Mouse (Mus musculus) lung, postnatal 0 days (tissue): Measurements from ENCODE around the gene Krtap31-2. TPM values are rescaled to one million over a fixed set of nuclear protein-coding genes. Genes with fewer than 3 reads are reported as not detected.

Source experiments
- ATAC-seq: fragments of 200-750 bp; cut with Nextera tagmentation; 2 replicates; pipeline ENCODE4 v1.8.0; 2017; ENCODE audit warnings: moderate library complexity
- DNase-seq: peaks from one replicate; pipeline ENCODE4 v3.0.0-alpha.2; 2016; ENCODE audit warnings: low spot score
- H3K27ac ChIP-seq: fragments of 300-500 bp; sonication (generic); 2 replicates; pipeline ENCODE4 v1.5.1; 2014; ENCODE audit warnings: antibody characterized with exemption, mild to moderate bottlenecking, low read length, mixed read lengths
- H3K27me3 ChIP-seq: fragments of 300-500 bp; sonication (generic); replicated peaks from 2 replicates; pipeline ENCODE4 v1.6.1; 2014; ENCODE audit warnings: low read length, mixed read lengths; ENCODE audit not compliant: insufficient read depth
- H3K36me3 ChIP-seq: fragments of 300-500 bp; sonication (generic); 2 replicates; pipeline ENCODE4 v1.6.1; 2014; ENCODE audit warnings: low read length, mixed read lengths; ENCODE audit not compliant: insufficient read depth
- H3K4me1 ChIP-seq: fragments of 300-500 bp; sonication (generic); 2 replicates; pipeline ENCODE4 v1.6.1; 2014; ENCODE audit warnings: antibody characterized with exemption, low read depth, low read length, mixed read lengths; ENCODE audit not compliant: insufficient read depth
- H3K4me2 ChIP-seq: fragments of 300-500 bp; sonication (generic); replicated peaks from 2 replicates; pipeline ENCODE4 v1.6.1; 2014; ENCODE audit warnings: low read depth, mild to moderate bottlenecking, low read length, moderate library complexity, mixed read lengths
- H3K4me3 ChIP-seq: fragments of 300-500 bp; sonication (generic); 2 replicates; pipeline ENCODE4 v1.5.1; 2014; ENCODE audit warnings: low read depth, low read length
- H3K9ac ChIP-seq: fragments of 300-500 bp; sonication (generic); replicated peaks from 2 replicates; pipeline ENCODE4 v1.6.1; 2014; ENCODE audit warnings: low read depth, mild to moderate bottlenecking
- H3K9me3 ChIP-seq: fragments of 300-500 bp; sonication (generic); 2 replicates; pipeline ENCODE4 v1.6.1; 2016; ENCODE audit warnings: low read length, mixed read lengths
- CTCF ChIP-seq: IDR thresholded peaks from 2 replicates; pipeline ENCODE4 v1.5.1; 2016; ENCODE audit warnings: antibody characterized with exemption, mild to moderate bottlenecking
- EP300 ChIP-seq: IDR thresholded peaks from 2 replicates; pipeline ENCODE4 v1.6.1; 2016; ENCODE audit warnings: antibody characterized with exemption, mild to moderate bottlenecking, control low read depth
- WGBS: fragments of 180-500 bp; shearing (Covaris S2); extraction: QIAGEN DNeasy Blood & Tissue Kit; methylation state at CpG from one replicate; pipeline ENCODE4 v1.1.7; 2014; 5-methylcytosine and 5-hydroxymethylcytosine counted together
- polyA plus RNA-seq: library from polyadenylated mRNA; unstranded; fragments of >200 nt; fragmentation: Nextera tagmentation; extraction: Ambion mirVana; gene quantifications from 2 replicates; pipeline ENCODE4 v1.2.1, GENCODE M21; 2015

Krtap31-2 gene
- polyA plus RNA-seq, 1 experiment from 2014 or later = not detected

DNA sequence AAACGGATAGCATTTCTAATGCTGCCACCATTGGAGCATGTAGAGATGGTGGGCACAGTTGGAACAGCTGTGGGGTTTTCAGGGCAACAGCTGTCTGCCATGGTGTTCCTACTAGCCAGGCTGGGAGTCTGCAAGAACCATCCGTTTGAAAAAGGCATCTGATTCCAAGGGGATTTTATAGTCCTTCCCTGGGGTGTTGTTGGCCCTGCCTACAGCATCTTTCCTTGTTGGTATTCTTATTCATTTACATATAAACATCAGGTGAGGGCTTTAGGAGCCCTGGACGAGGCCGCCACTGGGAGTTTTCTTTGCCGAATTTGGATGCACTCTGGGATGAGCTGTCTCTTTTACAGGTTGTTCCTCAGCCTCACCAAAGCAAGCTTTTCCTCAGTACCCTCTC lies 42.9 kb downstream of the Krtap31-2 start, which contains the start of gene Krtap29-1:
Gene Krtap29-1 (minus strand): TSS at position 101 of the 400 bp plus-strand sequence.
- DNase-seq (no peak), ATAC-seq (no peak)
- no peaks in the 10 kb centered on the region for H3K36me3 ChIP-seq
- H3K27me3 ChIP-seq = no peaks in the 10 kb centered on the region
- WGBS = 73% methylated on average over 5 of the region's 5 CpGs
- TF ChIP-seq CTCF = no peak
- no peak for TF ChIP-seq EP300
- H3K9ac ChIP-seq = no peak within 1 kb of the TSS
- no peak within 1 kb of the TSS for H3K4me3 ChIP-seq
- no peaks in the 10 kb centered on the region for H3K4me1 ChIP-seq
- H3K27ac ChIP-seq = no peak within 1 kb of the TSS
- no peaks in the 10 kb centered on the region for H3K9me3 ChIP-seq
- H3K4me2 ChIP-seq = no peak within 1 kb of the TSS

DNA sequence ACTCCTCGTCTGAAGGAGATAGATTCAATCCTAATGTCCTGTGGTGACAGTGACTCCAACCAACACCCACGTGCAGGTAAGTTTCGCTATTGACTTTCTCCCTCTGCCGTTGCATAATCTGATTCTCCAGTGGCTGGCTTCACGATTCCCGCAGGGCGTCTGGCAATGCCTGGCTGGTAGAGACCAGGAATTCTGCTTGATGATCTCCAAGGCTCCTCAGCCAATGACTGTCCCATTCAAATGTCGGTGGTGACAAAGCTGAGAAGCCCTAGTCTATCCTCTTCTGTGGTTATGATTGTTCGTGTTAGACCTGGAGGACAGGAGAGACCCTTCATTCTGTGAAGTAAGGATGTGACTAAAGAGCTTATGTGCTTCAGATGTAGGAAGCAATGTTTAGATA lies 46.6 kb downstream of the Krtap31-2 start:
- TF ChIP-seq EP300 (no peak), CTCF (no peak)
- no peak for ATAC-seq

DNA sequence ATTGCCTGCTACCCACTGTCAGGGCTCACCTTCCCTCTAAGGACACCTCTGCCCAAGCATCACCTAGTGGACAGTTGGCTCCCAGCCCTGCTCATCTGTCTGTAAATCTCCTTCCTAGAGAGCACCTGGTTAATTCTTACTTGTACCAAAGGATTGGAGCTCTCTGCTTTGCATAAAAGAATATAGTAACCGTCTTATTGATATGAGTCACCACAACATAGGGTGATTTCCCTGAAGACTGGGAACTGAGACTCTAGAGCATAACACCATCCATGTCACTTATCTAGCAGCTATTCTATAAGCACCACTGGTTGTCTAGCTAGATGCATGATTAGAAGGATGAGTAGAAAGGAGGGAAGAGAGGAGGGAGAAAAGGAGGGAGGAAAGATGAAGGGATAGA lies 47.4 kb downstream of the Krtap31-2 start:
- ATAC-seq (no peak), DNase-seq (no peak)
- Histone ChIP-seq H3K36me3 (no peaks in the 10 kb centered on the region), H3K27ac (no peak overlapping the region), H3K9me3 (no peaks in the 10 kb centered on the region), H3K9ac (no peak overlapping the region), H3K27me3 (no peaks in the 10 kb centered on the region), H3K4me1 (no peaks in the 10 kb centered on the region), H3K4me3 (no peak overlapping the region), H3K4me2 (no peak overlapping the region)
- 92% methylated on average over 1 of the region's 1 CpGs for WGBS
- TF ChIP-seq CTCF (no peak), EP300 (no peak)

More for the DNA sequence above, 46.6 kb downstream of the Krtap31-2 start:
- DNase-seq = no peak
- Histone ChIP-seq H3K27ac (no peak overlapping the region), H3K9me3 (no peaks in the 10 kb centered on the region), H3K4me2 (no peak overlapping the region), H3K4me1 (no peaks in the 10 kb centered on the region), H3K36me3 (no peaks in the 10 kb centered on the region), H3K27me3 (no peaks in the 10 kb centered on the region), H3K9ac (no peak overlapping the region), H3K4me3 (no peak overlapping the region)
- 84% methylated on average over 9 of the region's 9 CpGs for WGBS

GRCm38 (mm10) chr11:99985291-99986092 lies 49.4 kb downstream of the Krtap31-2 start:
- DNase-seq = no peak
- Histone ChIP-seq H3K4me1 (no peaks in the 10 kb centered on the region), H3K9me3 (no peaks in the 10 kb centered on the region), H3K27ac (no peak overlapping the region), H3K36me3 (no peaks in the 10 kb centered on the region), H3K4me3 (no peak overlapping the region), H3K9ac (no peak overlapping the region), H3K27me3 (no peaks in the 10 kb centered on the region), H3K4me2 (no peak overlapping the region)
- TF ChIP-seq EP300 = no peak
- no peak for TF ChIP-seq CTCF
- 70% methylated on average over 20 of the region's 20 CpGs for WGBS
- no peak for ATAC-seq

- WGBS = 65% methylated on average over 8 of the region's 8 CpGs
- Histone ChIP-seq H3K4me2 (no peak within 1 kb of the TSS), H3K9me3 (no peaks in the 10 kb centered on the region), H3K27me3 (no peaks in the 10 kb centered on the region), H3K36me3 (no peaks in the 10 kb centered on the region), H3K9ac (no peak within 1 kb of the TSS), H3K27ac (no peak within 1 kb of the TSS), H3K4me3 (no peak within 1 kb of the TSS), H3K4me1 (no peaks in the 10 kb centered on the region)
- TF ChIP-seq EP300 (no peak), CTCF (no peak)
- DNase-seq (no peak), ATAC-seq (no peak)
Measured at GRCm38 (mm10) chr11:99986180-99986647, 50.1 kb downstream of the Krtap31-2 start, which contains the start of gene Krtap16-1. Gene Krtap16-1, minus strand, starts transcription at chr11:99986597.

Other genes starting within 250 kb of the Krtap31-2 start
- not detected in 2 replicates for gene Gm14190, start 245.6 kb upstream of the Krtap31-2 start, polyA plus RNA-seq
- not detected in 2 replicates for gene Gm14180, start 202.0 kb upstream of the Krtap31-2 start, polyA plus RNA-seq
- gene Gm11595, start 163.4 kb upstream of the Krtap31-2 start, polyA plus RNA-seq = not detected in 2 replicates
- not detected in 2 replicates for gene Krtap4-8, start 155.6 kb upstream of the Krtap31-2 start, polyA plus RNA-seq
- not detected in 2 replicates for gene Krtap4-9, start 151.1 kb upstream of the Krtap31-2 start, polyA plus RNA-seq
- gene Gm11596, start 142.8 kb upstream of the Krtap31-2 start, polyA plus RNA-seq = not detected in 2 replicates
- gene Gm11569, start 137.4 kb upstream of the Krtap31-2 start, polyA plus RNA-seq = not detected in 2 replicates
- gene Gm11554, start 131.8 kb upstream of the Krtap31-2 start, polyA plus RNA-seq = not detected in 2 replicates
- not detected in 2 replicates for gene Krtap4-13, start 126.4 kb upstream of the Krtap31-2 start, polyA plus RNA-seq
- not detected in 2 replicates for gene Gm11564, start 120.6 kb upstream of the Krtap31-2 start, polyA plus RNA-seq
- gene 2300003K06Rik, start 98.2 kb upstream of the Krtap31-2 start, polyA plus RNA-seq = not detected in 2 replicates
- gene Krtap4-16, start 84.7 kb upstream of the Krtap31-2 start, polyA plus RNA-seq = not detected in 2 replicates
- not detected in 2 replicates for gene Gm11568, start 78.4 kb upstream of the Krtap31-2 start, polyA plus RNA-seq
- gene Gm11559, start 71.8 kb upstream of the Krtap31-2 start, polyA plus RNA-seq = not detected in 2 replicates
- not detected in 2 replicates for gene Krtap9-1, start 62.9 kb upstream of the Krtap31-2 start, polyA plus RNA-seq
- gene Gm11567, start 57.1 kb upstream of the Krtap31-2 start, polyA plus RNA-seq = not detected in 2 replicates
- gene Krtap31-1, start 28.4 kb upstream of the Krtap31-2 start, polyA plus RNA-seq = not detected in 2 replicates
- gene Gm11565, start 21.5 kb upstream of the Krtap31-2 start, polyA plus RNA-seq = not detected in 2 replicates
- gene Krtap9-5, start 12.2 kb downstream of the Krtap31-2 start, polyA plus RNA-seq = not detected in 2 replicates
- gene Krtap29-1, start 42.8 kb downstream of the Krtap31-2 start, polyA plus RNA-seq = not detected in 2 replicates
- not detected in 2 replicates for gene Krtap16-1, start 50.3 kb downstream of the Krtap31-2 start, polyA plus RNA-seq
- gene Krtap17-1, start 57.7 kb downstream of the Krtap31-2 start, polyA plus RNA-seq = 8.4 and 11.5 TPM in 2 replicates
- gene Krt33a, start 79.9 kb downstream of the Krtap31-2 start, polyA plus RNA-seq = 0.17 and 0.23 TPM in 2 replicates
- 0.16 TPM in 1 of 2 replicates, not detected in the other for gene Krt33b, start 93.6 kb downstream of the Krtap31-2 start, polyA plus RNA-seq
- gene Krt34, start 105.3 kb downstream of the Krtap31-2 start, polyA plus RNA-seq = 0.11 and 0.18 TPM in 2 replicates
- not detected in 2 replicates for gene Krt31, start 114.3 kb downstream of the Krtap31-2 start, polyA plus RNA-seq
- gene Krt32, start 151.9 kb downstream of the Krtap31-2 start, polyA plus RNA-seq = not detected in 2 replicates
- gene Krt35, start 159.9 kb downstream of the Krtap31-2 start, polyA plus RNA-seq = not detected in 2 replicates
- 0.11 TPM in 1 of 2 replicates, not detected in the other for gene Krt36, start 169.3 kb downstream of the Krtap31-2 start, polyA plus RNA-seq
- gene Krt13, start 185.3 kb downstream of the Krtap31-2 start, polyA plus RNA-seq = 0.60 and 0.68 TPM in 2 replicates
- 28.1 and 58.8 TPM in 2 replicates for gene Krt15, start 199.6 kb downstream of the Krtap31-2 start, polyA plus RNA-seq
- 460 and 573 TPM in 2 replicates for gene Krt19, start 212.4 kb downstream of the Krtap31-2 start, polyA plus RNA-seq